In the genomic region with DNA sequence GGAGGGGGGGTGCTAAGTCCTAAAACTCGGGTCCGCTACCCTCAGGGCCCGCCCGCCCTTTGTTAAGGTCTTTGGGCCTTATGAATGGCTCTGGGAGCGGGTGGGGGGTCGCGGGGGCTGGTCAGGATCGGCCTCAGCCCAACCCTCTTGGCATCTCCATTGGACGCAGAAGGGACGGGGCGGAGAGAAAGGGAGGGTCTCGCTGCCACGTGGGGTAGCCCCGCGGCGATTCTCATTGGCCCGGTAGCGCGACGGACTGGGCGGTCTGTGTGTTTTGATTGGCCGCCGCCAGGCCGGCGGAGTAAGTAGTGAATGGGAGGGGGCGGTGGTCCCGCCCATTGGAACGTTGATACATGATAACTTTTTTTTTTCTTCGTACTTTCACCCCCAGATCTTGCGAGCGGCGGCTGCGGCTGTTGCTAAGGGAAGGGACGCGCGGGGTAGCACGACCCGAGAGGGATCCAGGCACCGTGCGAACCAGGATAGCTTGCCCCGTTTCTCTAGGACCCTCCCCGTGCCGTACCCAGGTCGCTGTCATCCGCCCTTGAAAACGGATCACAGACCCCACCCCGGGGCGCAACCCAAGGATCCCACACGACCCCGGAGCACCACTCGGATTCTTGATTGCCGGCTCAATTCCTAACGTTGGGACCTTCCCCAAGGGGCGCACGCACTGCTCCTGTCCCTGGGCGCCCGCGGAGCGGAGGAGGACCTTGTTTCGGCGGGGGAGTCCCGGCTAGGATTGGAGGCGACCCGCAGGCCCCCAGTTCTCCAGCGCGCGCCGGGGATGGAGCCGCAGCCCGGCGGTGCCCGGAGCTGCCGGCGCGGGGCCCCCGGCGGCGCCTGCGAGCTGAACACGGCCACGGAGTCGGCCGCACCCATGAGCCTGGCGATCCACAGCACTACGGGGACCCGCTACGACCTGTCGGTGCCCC, we compare ENCODE assay signal across 8 mouse cellular contexts. TPM values are rescaled to one million over a fixed set of nuclear protein-coding genes. Genes with fewer than 3 reads are reported as not detected.
DNase-seq lines count a peak whose midpoint lies in the region; ATAC-seq lines count a peak whose summit lies in the region.

No protein-coding gene starts in this region.

- H3K36me3 ChIP-seq in hindbrain, embryonic 14.5 days (replicated peaks; ENCODE audit: control insufficient read depth, insufficient read depth) = peaks cover 57% of the 10 kb centered on the region

- peak overlapping the region; percentile 100 for H3K4me3 ChIP-seq in hindbrain, embryonic 14.5 days (replicated peaks; ENCODE audit: low read length)

- WGBS in hindbrain, embryonic 14.5 days = under 1% methylated on average over 88 of the region's 88 CpGs

- no peaks in the 10 kb centered on the region for H3K9me3 ChIP-seq in hindbrain, embryonic 14.5 days (ENCODE audit: control insufficient read depth, low read length)

- H3K4me1 ChIP-seq in hindbrain, embryonic 14.5 days (replicated peaks; ENCODE audit: control insufficient read depth, insufficient read depth, low read length) = peaks cover 22% of the 10 kb centered on the region

- H3K27ac ChIP-seq in hindbrain, embryonic 14.5 days = peak overlapping the region; percentile 99

- H3K9ac ChIP-seq in hindbrain, embryonic 14.5 days = peak overlapping the region; percentile 100

- peak; percentile 89 for ATAC-seq in hindbrain, embryonic 14.5 days (ENCODE audit: low FRiP score)

- DNase-seq in T-cell, adult 2 months (ENCODE audit: low spot score) = peak; percentile 98
- peak; percentile 96 to 98 for DNase-seq in cerebellum, postnatal 25 days
- DNase-seq in frontal cortex, postnatal 25 days (ENCODE audit: low spot score in 2 of 2) = peak; percentile 93 to 94
- DNase-seq in hindbrain, embryonic 14.5 days (ENCODE audit: low spot score) = peak; percentile 97
- DNase-seq in left cerebral cortex, adult 11 months (ENCODE audit: low spot score) = peak; percentile 97
- DNase-seq in lung, postnatal 36 days = peak; percentile 99
- DNase-seq in retina, embryonic 14.5 days (ENCODE audit: low spot score) = peak; percentile 98
- peak; percentile 96 to 99 for DNase-seq in thymus, postnatal 36 days

- H3K4me2 ChIP-seq in hindbrain, embryonic 14.5 days (replicated peaks) = peak overlapping the region; percentile 100

- no peaks in the 10 kb centered on the region for H3K27me3 ChIP-seq in hindbrain, embryonic 14.5 days (ENCODE audit: control insufficient read depth, insufficient read depth, low read length)

RNA-seq across cellular contexts. Expression of gene Midn, which starts 1.5 kb away (rescaled TPM):
- 44.1 and 54.4 TPM in 2 replicates for polyA plus RNA-seq in hindbrain, embryonic 14.5 days (2014; fragmentation: Nextera tagmentation; extraction: Ambion mirVana)

RNA-seq across cellular contexts. Expression of gene Cbarp, which starts 8.9 kb away (rescaled TPM):
- polyA plus RNA-seq in hindbrain, embryonic 14.5 days (2014; fragmentation: Nextera tagmentation; extraction: Ambion mirVana) = 93.4 and 96.4 TPM in 2 replicates

RNA-seq across cellular contexts. Expression of gene Atp5d, which starts 11.1 kb away (rescaled TPM):
- 469 and 505 TPM in 2 replicates for polyA plus RNA-seq in hindbrain, embryonic 14.5 days (2014; fragmentation: Nextera tagmentation; extraction: Ambion mirVana)

RNA-seq across cellular contexts. Expression of gene Cirbp, which starts 16.2 kb away (rescaled TPM):
- polyA plus RNA-seq in hindbrain, embryonic 14.5 days (2014; fragmentation: Nextera tagmentation; extraction: Ambion mirVana) = 203 and 252 TPM in 2 replicates

RNA-seq across cellular contexts. Expression of gene 1600002K03Rik, which starts 23.2 kb away (rescaled TPM):
- polyA plus RNA-seq in hindbrain, embryonic 14.5 days (2014; fragmentation: Nextera tagmentation; extraction: Ambion mirVana) = 7.0 and 7.7 TPM in 2 replicates

Comparison
In these comparisons a context has a peak if more than half of its experiments do, and no peak if none do; other contexts are left out.
1. Peak in every context shown above with its lines: DNase-seq, ATAC-seq, H3K4me3 ChIP-seq and H3K27ac ChIP-seq.